Mouse (Mus musculus): ENCODE measurements at regions not wholly inside any gene's neighbourhood (a gene's known extent, or its start where the extent isn't known, plus 50 kb on each side); places are given as distances from the start of the nearest gene placed in this dataset.

GRCm38 (mm10) chr6:101674846-101675245, 297.1 kb upstream of the Pdzrn3 start:
- TF ChIP-seq FLI1 (IDR thresholded peaks at IDR 0.05; ENCODE audit: low read length), result no peak
- TF ChIP-seq GATA1 (IDR thresholded peaks at IDR 0.05; ENCODE audit: borderline replicate concordance, low read length), result no peak

Measured in megakaryocyte, embryonic 14.5 days (primary cell).